Mouse (Mus musculus) liver, adult 2 months (tissue): ENCODE measurements around the gene Tgfbr3.

Experiments used
- CTCF ChIP-seq: fragments of 200-500 bp; IDR thresholded peaks from 2 replicates; pipeline ENCODE4 v1.5.1; 2011; ENCODE audit warnings: low read depth, low read length, control low read depth
- POLR2A ChIP-seq: fragments of 200-500 bp; IDR thresholded peaks from 2 replicates; pipeline ENCODE4 v1.6.1; 2011; ENCODE audit warnings: low read length, control low read depth; ENCODE audit not compliant: insufficient read depth; ENCODE audit errors: extremely low read depth

DNA sequence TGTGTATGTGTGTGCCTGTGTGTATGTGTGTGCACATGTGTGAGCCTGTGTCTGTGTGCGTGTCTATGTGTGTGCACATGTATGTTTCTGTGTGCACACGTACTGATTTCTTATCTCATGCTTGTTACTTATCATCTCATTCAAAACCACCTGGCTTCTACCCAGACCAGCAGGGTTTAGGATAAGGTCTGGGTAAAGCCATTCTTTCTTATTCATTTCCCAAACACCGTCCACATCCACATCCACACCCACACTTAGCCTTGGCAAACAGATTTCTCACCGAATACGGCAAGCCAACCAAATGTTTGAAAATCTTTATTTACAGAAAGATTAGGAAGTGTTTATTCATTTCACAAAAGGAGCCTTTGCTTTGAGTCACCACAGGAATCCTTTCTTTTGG lies 191.4 kb downstream of the Tgfbr3 start:
- no peak for TF ChIP-seq POLR2A
- TF ChIP-seq CTCF: no peak
